Mouse (Mus musculus): Measurements from ENCODE around the gene Tppp3.
A peak's percentile ranks its signal among the peaks of the same experiment; 100 is the strongest.

The Tppp3 gene

GRCm38 (mm10) chr8:105422006-105422405, 49.3 kb downstream of the Tppp3 start:
- DNase-seq, result peak; percentile 76

GRCm38 (mm10) chr8:105419800-105420199, 51.5 kb downstream of the Tppp3 start:
- no peak for DNase-seq

- DNase-seq, result no peak
Measured at GRCm38 (mm10) chr8:105418992-105419391, 52.3 kb downstream of the Tppp3 start.
